Mouse (Mus musculus): ENCODE data around the gene Zfp513.
A peak's percentile ranks its signal among the peaks of the same experiment; 100 is the strongest.

The Zfp513 gene

GRCm38 (mm10) chr5:31200327-31200768 lies 1.8 kb downstream of the Zfp513 start:
- DNase-seq (ENCODE audit: low spot score in 2 of 2), result no peak

DNA sequence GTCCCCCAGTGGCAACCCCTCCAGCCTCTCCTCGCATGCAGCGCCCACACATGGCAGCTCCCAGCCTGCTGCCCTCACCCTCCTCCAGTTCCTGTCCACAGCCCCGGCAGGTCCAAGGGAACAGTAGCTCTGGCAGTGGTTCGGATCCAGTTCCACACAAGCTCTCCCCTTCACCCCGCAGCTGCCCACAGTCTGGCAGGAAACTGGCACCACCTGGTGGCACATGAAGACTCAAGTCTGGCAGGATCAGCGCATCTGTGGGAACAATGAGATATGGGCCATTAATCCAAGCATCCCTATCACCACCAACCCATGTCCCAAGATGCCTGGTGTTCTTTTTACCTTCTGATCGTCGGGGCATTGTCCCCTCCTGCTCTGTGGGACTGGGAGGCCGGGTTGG lies 2.2 kb downstream of the Zfp513 start:
- no peak for DNase-seq (ENCODE audit: low spot score in 2 of 2)

- no peak for DNase-seq (ENCODE audit: low spot score in 2 of 2)
Observed at GRCm38 (mm10) chr5:31199321-31199892, 2.7 kb downstream of the Zfp513 start.

GRCm38 (mm10) chr5:31198616-31199320 lies 3.3 kb downstream of the Zfp513 start:
- no peak for DNase-seq (ENCODE audit: low spot score in 2 of 2)

- no peak for DNase-seq (ENCODE audit: low spot score in 2 of 2)
Observed at GRCm38 (mm10) chr5:31198170-31198569, 3.9 kb downstream of the Zfp513 start.

GRCm38 (mm10) chr5:31197072-31197471 lies 5.0 kb downstream of the Zfp513 start:
- no peak for DNase-seq (ENCODE audit: low spot score in 2 of 2)

GRCm38 (mm10) chr5:31196207-31196606 lies 5.9 kb downstream of the Zfp513 start:
- DNase-seq (ENCODE audit: low spot score in 2 of 2), result no peak

DNA sequence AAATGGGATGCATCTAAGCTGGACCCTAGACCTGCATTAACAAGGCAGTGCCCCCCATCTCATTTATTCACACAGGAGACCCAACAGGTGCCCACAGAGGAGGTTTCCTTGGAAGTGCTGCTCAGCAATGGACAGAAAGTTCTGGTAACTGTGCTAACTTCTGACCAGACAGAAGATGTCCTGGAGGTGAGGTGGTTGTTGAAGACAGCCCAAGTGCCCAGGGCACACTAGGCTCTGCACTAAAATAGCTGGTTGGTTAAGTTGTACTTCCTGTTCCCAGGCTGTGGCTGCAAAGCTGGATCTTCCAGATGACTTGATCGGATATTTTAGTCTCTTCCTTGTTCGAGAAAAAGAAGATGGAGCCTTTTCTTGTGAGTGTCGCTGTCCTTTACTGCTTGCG lies 6.4 kb downstream of the Zfp513 start:
- no peak for DNase-seq (ENCODE audit: low spot score in 2 of 2)

- no peak for DNase-seq (ENCODE audit: low spot score in 2 of 2)
Observed at GRCm38 (mm10) chr5:31194486-31195485, 7.3 kb downstream of the Zfp513 start.

DNA sequence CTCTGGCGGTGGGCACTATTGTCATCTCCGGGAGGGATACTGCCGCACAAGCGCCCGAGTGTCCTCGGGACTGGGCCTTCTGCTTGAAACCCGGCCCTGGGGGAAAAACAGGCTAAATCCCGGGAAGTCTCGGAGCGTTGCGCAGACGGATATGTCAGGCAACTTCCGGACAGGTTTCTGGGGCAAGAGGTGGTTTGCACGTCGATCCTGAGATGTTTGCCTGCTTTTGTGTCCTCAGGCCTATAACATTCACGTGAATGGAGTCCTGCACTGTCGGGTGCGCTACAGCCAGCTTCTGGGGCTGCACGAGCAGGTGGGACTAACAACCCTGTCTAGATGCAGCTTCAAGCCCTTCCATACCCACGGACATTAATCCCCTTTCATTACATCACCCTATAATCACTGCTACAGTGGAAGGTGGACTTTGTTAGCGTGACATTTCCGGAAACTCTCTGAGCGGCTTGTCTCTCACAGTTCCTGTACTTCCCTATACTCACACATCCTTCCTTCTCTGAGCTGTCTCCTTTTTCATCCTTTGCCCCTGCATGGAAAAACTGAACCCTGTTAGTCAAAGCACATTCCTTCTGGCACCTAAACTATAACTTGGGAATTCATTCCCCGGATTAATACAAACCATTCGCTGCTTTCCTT lies 8.3 kb downstream of the Zfp513 start:
- DNase-seq (ENCODE audit: low spot score in 2 of 2), result no peak

DNA sequence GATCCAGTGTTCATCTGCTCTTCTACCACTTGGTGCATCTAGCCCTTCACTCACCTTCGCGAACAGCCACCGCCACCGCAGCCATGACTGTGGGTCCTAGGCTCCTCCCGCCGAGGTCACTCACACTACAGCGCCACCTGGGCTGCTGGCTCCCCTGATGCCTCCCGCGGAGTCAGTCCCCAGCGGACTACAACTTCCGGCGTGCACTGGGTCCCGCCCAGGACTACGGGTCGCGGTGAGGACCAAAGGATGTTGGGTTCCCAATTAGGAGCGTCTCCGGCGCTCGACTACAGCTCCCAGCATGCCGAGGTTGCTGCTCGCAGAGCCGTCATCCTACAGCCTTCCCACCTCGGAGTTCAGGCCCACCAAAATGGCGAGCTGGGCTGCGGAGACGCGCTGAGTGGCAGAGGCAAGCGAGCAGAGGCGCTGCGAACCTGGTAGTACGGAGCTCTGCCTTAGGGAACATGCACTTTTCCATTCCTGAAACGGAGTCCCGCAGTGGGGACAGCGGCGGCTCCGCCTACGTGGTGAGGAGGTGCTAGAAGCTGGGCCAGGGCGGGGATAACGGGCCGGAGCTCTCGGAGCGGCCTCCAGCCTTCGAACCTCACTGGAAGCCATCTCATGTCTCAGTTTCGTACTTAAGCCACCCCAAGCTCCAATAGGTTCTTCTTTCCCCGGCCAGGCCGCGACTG lies 9.0 kb downstream of the Zfp513 start, which contains the start of the genes Snx17 and Eif2b4:
Snx17 (plus strand) TSS at position 289 of the 692 bp plus-strand sequence.
Eif2b4 (minus strand) TSS at position 492 of the 692 bp plus-strand sequence.
- peak; percentile 97 to 99 for DNase-seq (ENCODE audit: low spot score in 2 of 2)

GRCm38 (mm10) chr5:31192045-31192938 lies 9.8 kb downstream of the Zfp513 start:
- no peak for DNase-seq (ENCODE audit: low spot score in 2 of 2)

DNA sequence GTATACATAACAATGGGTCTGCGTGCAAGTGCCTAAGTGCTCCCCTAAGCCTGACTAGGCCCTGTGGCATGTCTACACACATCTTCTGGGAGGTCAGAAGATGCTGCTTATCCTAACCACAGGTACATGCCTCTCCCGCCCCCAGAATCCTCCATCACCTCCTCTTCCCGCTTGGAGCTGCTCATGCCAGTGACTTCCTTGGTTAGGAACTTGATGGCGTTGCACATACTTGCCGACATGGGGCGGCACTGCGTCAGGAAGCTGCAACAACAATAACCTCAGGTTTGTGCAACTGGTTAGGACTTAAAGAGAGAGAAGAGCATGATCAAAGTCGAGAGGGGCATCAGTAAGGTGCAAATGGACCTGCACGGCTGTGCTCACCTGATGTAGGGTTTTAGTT lies 11.9 kb downstream of the Zfp513 start:
- DNase-seq (ENCODE audit: low spot score in 2 of 2), result no peak

DNA sequence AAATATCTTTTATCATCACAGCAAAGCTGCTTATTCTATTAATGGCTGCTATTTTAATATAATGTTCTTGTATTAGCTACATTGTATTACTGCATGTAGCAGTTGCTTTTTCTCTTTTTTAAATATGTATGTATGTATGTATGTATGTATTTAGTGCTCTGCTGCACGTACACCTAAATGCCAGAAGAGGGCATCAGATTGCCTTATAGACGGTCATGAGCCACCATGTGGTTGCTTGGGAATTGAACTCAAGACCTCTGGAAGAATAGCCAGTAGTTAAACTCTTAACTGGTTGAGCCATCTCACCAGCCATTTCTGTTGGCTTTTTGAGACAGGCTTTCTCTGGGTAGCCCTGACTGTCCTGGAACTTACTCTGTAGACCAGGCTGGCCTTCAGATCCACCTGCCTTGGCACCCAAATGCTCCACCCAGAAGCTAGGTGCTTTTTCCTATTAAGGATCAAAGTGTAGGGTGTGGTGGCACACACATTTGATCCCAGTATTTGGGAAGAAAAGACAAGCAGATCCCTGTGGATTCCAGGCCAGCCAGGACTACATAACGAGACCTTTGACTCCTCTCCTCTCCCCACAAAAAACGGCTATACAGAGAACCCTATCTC lies 13.8 kb downstream of the Zfp513 start:
- DNase-seq (ENCODE audit: low spot score in 2 of 2), result no peak

- no peak for DNase-seq (ENCODE audit: low spot score in 2 of 2)
Observed at GRCm38 (mm10) chr5:31183678-31184077, 18.4 kb downstream of the Zfp513 start.

DNA sequence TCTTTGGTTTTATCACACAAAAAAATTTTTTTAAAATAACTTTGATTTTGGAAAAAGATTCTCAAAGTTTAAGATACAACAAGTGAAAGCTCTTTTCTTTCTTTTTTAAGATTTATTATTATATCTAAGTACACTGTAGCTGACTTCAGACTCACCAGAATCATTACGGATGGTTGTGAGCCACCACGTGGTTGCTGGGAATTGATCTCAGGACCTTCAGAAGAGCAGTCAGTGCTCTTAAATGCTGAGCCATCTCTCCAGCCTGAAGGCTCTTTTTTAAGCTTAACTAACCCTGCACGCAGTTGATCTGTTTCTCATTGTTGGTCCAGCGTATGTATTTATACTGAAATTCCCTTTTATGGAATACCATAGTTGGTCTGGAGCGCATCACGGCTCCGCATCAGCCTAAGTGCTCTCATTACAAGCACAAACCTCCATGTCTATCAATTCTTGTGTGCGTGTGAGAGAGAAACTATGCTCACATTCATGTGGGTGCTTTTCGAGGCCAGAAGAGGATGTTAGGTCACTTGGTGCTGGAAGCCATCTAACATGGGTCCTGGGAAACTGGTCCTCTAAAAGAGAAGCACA lies 20.8 kb downstream of the Zfp513 start:
- no peak for DNase-seq (ENCODE audit: low spot score in 2 of 2)

- peak; percentile 95 to 98 for DNase-seq (ENCODE audit: low spot score in 2 of 2)
Observed at GRCm38 (mm10) chr5:31179766-31180630, 22.1 kb downstream of the Zfp513 start, which contains the start of the genes Gm29609 and Gtf3c2. TSS of gene Gm29609 (minus strand) at chr5:31179911. TSS of gene Gtf3c2 (minus strand) at chr5:31180144.

GRCm38 (mm10) chr5:31179301-31179765 lies 22.8 kb downstream of the Zfp513 start:
- DNase-seq (ENCODE audit: low spot score in 2 of 2), result no peak

Data from left cerebral cortex, adult 9 months (tissue).